Mouse (Mus musculus): ENCODE measurements around the gene Lck.

GRCm38 (mm10) chr4:129508237-129508515 lies 65.3 kb downstream of the Lck start:
- TF ChIP-seq GATA1 (IDR thresholded peaks at IDR 0.05; ENCODE audit: borderline replicate concordance, low read length) (no peak), FLI1 (IDR thresholded peaks at IDR 0.05; ENCODE audit: low read length) (no peak)
